Mouse (Mus musculus) C2C12 (cell line): ENCODE data around the gene Patl1.
A peak's percentile ranks its signal among the peaks of the same experiment; 100 is the strongest.

Experiments used
- CTCF ChIP-seq: IDR thresholded peaks from one replicate; pipeline ENCODE4 v1.5.1; 2011; ENCODE audit not compliant: control insufficient read depth, insufficient read depth, insufficient read length
- USF1 ChIP-seq: IDR thresholded peaks from one replicate; pipeline ENCODE4 v1.6.1; 2011; ENCODE audit warnings: low read depth, mild to moderate bottlenecking, control low read depth, moderate library complexity

- peak; percentile 74 for TF ChIP-seq USF1
- no peak for TF ChIP-seq CTCF
Observed at GRCm38 (mm10) chr19:11965023-11965942, 53.1 kb downstream of the Patl1 start, which contains the start of gene Osbp.
